Mouse (Mus musculus) Patski (cell line): Measurements from ENCODE around the gene Fbxw7. TPM values are rescaled to one million over a fixed set of nuclear protein-coding genes. Genes with fewer than 3 reads are reported as not detected.
A peak's percentile ranks its signal among the peaks of the same experiment; 100 is the strongest.

Experiments
- ATAC-seq: fragments of 100-300 bp; one replicate; pipeline ENCODE4 v1.8.0; 2021
- CTCF ChIA-PET: fragments of 350-600 bp; sonication (Branson Sonifier 250); formaldehyde crosslinking; loops from one replicate; lab custom pipeline; 2022; ENCODE audit warnings: inconsistent platforms; lab: Charles Lee
- POLR2A ChIA-PET: fragments of 350-600 bp; sonication (Branson Sonifier 250); formaldehyde crosslinking; loops from one replicate; lab custom pipeline; 2022; ENCODE audit warnings: antibody characterized with exemption, inconsistent platforms; lab: Charles Lee
- DNase-seq: peaks from one replicate; pipeline ENCODE4 v3.0.0-alpha.2; 2011; ENCODE audit warnings: low read depth, low spot score
- H3K27me3 ChIP-seq: fragments of 371-371 bp; one replicate; pipeline ENCODE4 v1.5.1; 2021
- CTCF ChIP-seq: fragments of 100-300 bp; IDR thresholded peaks from one replicate; pipeline ENCODE4 v1.5.1; 2021
- in situ Hi-C: fragments of 300-500 bp; cut with MboI; formaldehyde crosslinking; loops from 3 replicates; pipeline ENCODE4 v1.11.1; 2018; ENCODE audit warnings: low pct_unique_long_range_greater_than_20kb, mixed read lengths
- polyA plus RNA-seq: library from polyadenylated mRNA; unstranded; gene quantifications from one replicate; pipeline ENCODE4 v1.2.3, GENCODE M21; 2021

The Fbxw7 gene
- polyA plus RNA-seq, 1 experiment from 2014 or later: 23.5 TPM

GRCm38 (mm10) chr3:84980158-84980557, 165.1 kb downstream of the Fbxw7 start:
- ATAC-seq: no peak
- TF ChIP-seq CTCF: no peak
- ChIA-PET CTCF (interaction anchor here (1.9 kb wide), 1 partner anchor 9 kb away, joined by 6 read pairs; no protein-coding TSS in a partner anchor), POLR2A (no interaction called here)
- DNase-seq: no peak
- no peaks in the 10 kb centered on the region for H3K27me3 ChIP-seq
- in situ Hi-C loops: no loop called here

- no peak for DNase-seq
- in situ Hi-C loops: no loop called here
- no peak for TF ChIP-seq CTCF
- H3K27me3 ChIP-seq: no peaks in the 10 kb centered on the region
- CTCF ChIA-PET: interaction anchor here (1.0 to 1.6 kb wide), 6 partner anchors 11 to 39 kb away, joined by 3 to 4 read pairs (median 3); no protein-coding TSS in a partner anchor
- ATAC-seq: no peak
- POLR2A ChIA-PET: no interaction called here
Observed at GRCm38 (mm10) chr3:84982688-84983087, 167.6 kb downstream of the Fbxw7 start.

GRCm38 (mm10) chr3:84985121-84985625, 170.1 kb downstream of the Fbxw7 start:
- POLR2A ChIA-PET: no interaction called here
- no peak for ATAC-seq
- no peak for DNase-seq
- no peak for TF ChIP-seq CTCF
- in situ Hi-C loops: no loop called here
- no peaks in the 10 kb centered on the region for H3K27me3 ChIP-seq
- CTCF ChIA-PET: interaction anchor here (1.0 to 1.1 kb wide), 2 partner anchors 11 to 25 kb away, joined by 3 read pairs; no protein-coding TSS in a partner anchor

- POLR2A ChIA-PET: no interaction called here
- DNase-seq: no peak
- TF ChIP-seq CTCF: no peak
- in situ Hi-C loops: no loop called here
- CTCF ChIA-PET: interaction anchor here (2.2 kb wide), 1 partner anchor 12 kb away, joined by 5 read pairs; no protein-coding TSS in a partner anchor
- H3K27me3 ChIP-seq: no peaks in the 10 kb centered on the region
- ATAC-seq: no peak
Observed at GRCm38 (mm10) chr3:84988880-84989279, 173.8 kb downstream of the Fbxw7 start.

- no peaks in the 10 kb centered on the region for H3K27me3 ChIP-seq
- CTCF ChIA-PET: no interaction called here
- TF ChIP-seq CTCF: no peak
- DNase-seq (no peak), ATAC-seq (no peak)
- POLR2A ChIA-PET: no interaction called here
- in situ Hi-C loops: no loop called here
Observed at GRCm38 (mm10) chr3:85005257-85005656, 190.2 kb downstream of the Fbxw7 start.

GRCm38 (mm10) chr3:85012889-85013288, 197.8 kb downstream of the Fbxw7 start:
- ATAC-seq (no peak), DNase-seq (no peak)
- POLR2A ChIA-PET: interaction anchor here (1.7 kb wide), 1 partner anchor 9 kb away, joined by 10 read pairs; no protein-coding TSS in a partner anchor
- H3K27me3 ChIP-seq: no peaks in the 10 kb centered on the region
- CTCF ChIA-PET: no interaction called here
- in situ Hi-C loops: no loop called here
- no peak for TF ChIP-seq CTCF

GRCm38 (mm10) chr3:85015667-85016066, 200.6 kb downstream of the Fbxw7 start:
- TF ChIP-seq CTCF: no peak
- H3K27me3 ChIP-seq: no peaks in the 10 kb centered on the region
- POLR2A ChIA-PET: interaction anchor here (1.1 kb wide), 1 partner anchor 10 kb away, joined by 3 read pairs; no protein-coding TSS in a partner anchor
- DNase-seq (no peak), ATAC-seq (no peak)
- in situ Hi-C loops: no loop called here
- CTCF ChIA-PET: interaction anchor here (0.6 to 2.0 kb wide), 3 partner anchors 9 to 78 kb away, joined by 3 to 7 read pairs (median 3); no protein-coding TSS in a partner anchor

GRCm38 (mm10) chr3:85020137-85020536, 205.1 kb downstream of the Fbxw7 start:
- ATAC-seq (no peak), DNase-seq (no peak)
- TF ChIP-seq CTCF: no peak
- in situ Hi-C loops: no loop called here
- CTCF ChIA-PET: interaction anchor here (1.1 to 3.1 kb wide), 3 partner anchors 11 to 91 kb away, joined by 3 to 11 read pairs (median 4); no protein-coding TSS in a partner anchor
- POLR2A ChIA-PET: no interaction called here
- H3K27me3 ChIP-seq: no peaks in the 10 kb centered on the region

- ChIA-PET CTCF (interaction anchor here (1.0 to 1.4 kb wide), 2 partner anchors 31 to 39 kb away, joined by 3 read pairs; no protein-coding TSS in a partner anchor), POLR2A (interaction anchor here (1.1 kb wide), 1 partner anchor 17 kb away, joined by 4 read pairs; no protein-coding TSS in a partner anchor)
- no peaks in the 10 kb centered on the region for H3K27me3 ChIP-seq
- ATAC-seq (no peak), DNase-seq (no peak)
- TF ChIP-seq CTCF: no peak
- in situ Hi-C loops: no loop called here
Observed at GRCm38 (mm10) chr3:85021816-85022215, 206.7 kb downstream of the Fbxw7 start.

GRCm38 (mm10) chr3:85022800-85023199, 207.7 kb downstream of the Fbxw7 start:
- no peaks in the 10 kb centered on the region for H3K27me3 ChIP-seq
- ChIA-PET CTCF (interaction anchor here (1.0 to 1.4 kb wide), 4 partner anchors 8 to 39 kb away, joined by 3 to 4 read pairs (median 3); no protein-coding TSS in a partner anchor), POLR2A (no interaction called here)
- peak; percentile 95 for DNase-seq
- peak; percentile 55 for ATAC-seq
- TF ChIP-seq CTCF: no peak
- in situ Hi-C loops: no loop called here

- ChIA-PET CTCF (interaction anchor here (0.8 to 1.5 kb wide), 8 partner anchors 9 to 306 kb away, joined by 3 to 5 read pairs (median 4); no protein-coding TSS in a partner anchor), POLR2A (interaction anchor here (1.0 kb wide), 1 partner anchor 104 kb away, joined by 3 read pairs; no protein-coding TSS in a partner anchor)
- ATAC-seq (no peak), DNase-seq (no peak)
- in situ Hi-C loops: no loop called here
- no peaks in the 10 kb centered on the region for H3K27me3 ChIP-seq
- TF ChIP-seq CTCF: no peak
Observed at GRCm38 (mm10) chr3:85024237-85024636, 209.2 kb downstream of the Fbxw7 start.
